Mouse (Mus musculus) forebrain, embryonic 15.5 days (tissue): ENCODE measurements around the gene Bnip2. TPM values are rescaled to one million over a fixed set of nuclear protein-coding genes. Genes with fewer than 3 reads are reported as not detected.
"Not testable (repeated sequence)": the region's sequence is repeated elsewhere in the genome, so short reads cannot be mapped to it uniquely, and the experiment has no call there.

Experiments
- ATAC-seq: fragments of 200-750 bp; cut with Nextera tagmentation; replicated peaks from 2 replicates; pipeline ENCODE4 v1.8.0; 2017; ENCODE audit warnings: mild to moderate bottlenecking, moderate TSS enrichment, moderate library complexity
- H3K27ac ChIP-seq: fragments of 300-500 bp; sonication (generic); replicated peaks from 2 replicates; pipeline ENCODE4 v1.5.1; 2015; ENCODE audit warnings: mild to moderate bottlenecking, inconsistent platforms
- H3K27me3 ChIP-seq: fragments of 300-500 bp; sonication (generic); 2 replicates; pipeline ENCODE4 v1.6.1; 2015; ENCODE audit warnings: inconsistent platforms
- H3K36me3 ChIP-seq: fragments of 300-500 bp; sonication (generic); 2 replicates; pipeline ENCODE4 v1.6.1; 2015; ENCODE audit warnings: mild to moderate bottlenecking, inconsistent platforms
- H3K4me1 ChIP-seq: fragments of 300-500 bp; sonication (generic); 2 replicates; pipeline ENCODE4 v1.6.1; 2015; ENCODE audit warnings: inconsistent platforms
- H3K4me2 ChIP-seq: fragments of 300-500 bp; sonication (generic); replicated peaks from 2 replicates; pipeline ENCODE4 v1.6.1; 2015; ENCODE audit warnings: mild to moderate bottlenecking, inconsistent platforms
- H3K4me3 ChIP-seq: fragments of 300-500 bp; sonication (generic); 2 replicates; pipeline ENCODE4 v1.5.1; 2015; ENCODE audit warnings: mild to moderate bottlenecking, inconsistent platforms
- H3K9ac ChIP-seq: fragments of 300-500 bp; sonication (generic); replicated peaks from 2 replicates; pipeline ENCODE4 v1.6.1; 2015; ENCODE audit warnings: mild to moderate bottlenecking, inconsistent platforms
- H3K9me3 ChIP-seq: fragments of 300-500 bp; sonication (generic); 2 replicates; pipeline ENCODE4 v1.6.1; 2016; ENCODE audit warnings: inconsistent platforms
- WGBS: fragments of 180-500 bp; shearing (Covaris S2); methylation state at CpG from one replicate; pipeline ENCODE4 v1.1.7; 2015; ENCODE audit warnings: mixed read lengths; 5-methylcytosine and 5-hydroxymethylcytosine counted together
- polyA plus RNA-seq: library from polyadenylated mRNA; unstranded; fragments of >200 nt; fragmentation: Nextera tagmentation; extraction: Ambion mirVana; gene quantifications from 2 replicates; pipeline ENCODE4 v1.2.1, GENCODE M21; 2015

Bnip2 gene
- polyA plus RNA-seq, 1 experiment from 2014 or later = 104 TPM

DNA sequence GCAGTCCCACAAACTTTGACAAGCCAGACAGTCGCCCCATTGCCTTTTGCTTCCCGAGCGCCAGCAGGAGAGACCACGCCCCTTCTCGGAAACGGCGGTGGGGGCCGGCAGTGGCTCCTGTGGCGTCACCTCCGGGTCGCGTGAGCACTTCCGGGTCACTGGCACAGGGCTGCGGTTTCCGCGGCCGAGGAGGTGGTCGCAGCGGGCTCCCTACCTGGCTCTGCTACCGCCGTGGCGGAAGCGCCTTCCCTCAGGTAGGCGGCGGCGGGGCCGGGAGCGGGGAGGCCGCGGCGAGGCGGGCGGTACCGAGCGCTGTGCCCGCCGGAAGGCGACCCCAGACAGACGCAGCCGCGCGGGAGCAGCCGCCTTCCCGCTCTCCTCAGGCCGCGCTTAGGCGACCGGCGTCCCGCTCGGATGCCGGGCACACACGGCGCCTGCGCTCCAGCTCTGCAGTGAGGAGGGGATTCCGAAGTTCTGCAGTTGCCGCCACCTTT is 23.2 kb downstream of the Bnip2 start, which contains the start of gene Gtf2a2:
Gtf2a2 (plus strand) TSS at position 143 of the 494 bp plus-strand sequence.
- under 1% methylated on average over 57 of the region's 57 CpGs for WGBS
- Histone ChIP-seq H3K9ac (peak within 1 kb of the TSS; percentile 84), H3K27me3 (no peaks in the 10 kb centered on the region), H3K4me3 (peak within 1 kb of the TSS; percentile 74), H3K36me3 (peaks cover 31% of the 10 kb centered on the region), H3K4me1 (peaks cover 23% of the 10 kb centered on the region), H3K9me3 (no peaks in the 10 kb centered on the region), H3K27ac (peak within 1 kb of the TSS; percentile 88), H3K4me2 (peak within 1 kb of the TSS; percentile 58)
- peak; percentile 96 for ATAC-seq

DNA sequence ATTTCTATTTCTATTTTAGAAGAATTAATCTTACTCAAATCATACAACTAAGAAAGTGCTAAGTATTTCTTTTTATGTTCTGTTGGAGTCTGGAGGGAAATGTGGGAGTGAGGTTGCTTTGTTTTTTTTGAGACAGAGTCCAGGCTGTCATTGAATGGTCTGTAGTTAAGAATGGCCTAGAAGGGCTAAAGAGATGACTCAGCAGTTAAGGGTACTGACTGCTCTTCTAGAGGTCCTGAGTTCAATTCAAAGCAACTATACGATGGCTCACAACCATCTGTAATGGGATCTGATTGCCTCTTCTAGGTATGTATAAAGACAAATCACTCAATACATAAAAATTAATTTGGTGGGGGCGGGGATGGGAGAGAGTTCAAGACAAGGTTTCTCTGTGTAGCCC is 26.4 kb downstream of the Bnip2 start:
- Histone ChIP-seq H3K9ac (no peak overlapping the region), H3K27ac (no peak overlapping the region), H3K27me3 (no peaks in the 10 kb centered on the region), H3K4me1 (peaks cover 23% of the 10 kb centered on the region), H3K36me3 (peaks cover 15% of the 10 kb centered on the region), H3K9me3 (no peaks in the 10 kb centered on the region), H3K4me2 (no peak overlapping the region), H3K4me3 (no peak overlapping the region)
- no peak for ATAC-seq
- WGBS = 88% methylated on average over 2 of the region's 2 CpGs

- peaks cover 10% of the 10 kb centered on the region for H3K4me1 ChIP-seq
- H3K27ac ChIP-seq = no peak overlapping the region
- H3K4me3 ChIP-seq = no peak overlapping the region
- H3K9me3 ChIP-seq = no peaks in the 10 kb centered on the region
- peaks cover 21% of the 10 kb centered on the region for H3K36me3 ChIP-seq
- no peaks in the 10 kb centered on the region for H3K27me3 ChIP-seq
- ATAC-seq = no peak
- no peak overlapping the region for H3K9ac ChIP-seq
- no peak overlapping the region for H3K4me2 ChIP-seq
These were observed 29.6 kb downstream of the Bnip2 start for GRCm38 (mm10) chr9:70018879-70019278.

- WGBS = 74% methylated on average over 1 of the region's 1 CpGs
- Histone ChIP-seq H3K4me2 (no peak overlapping the region), H3K36me3 (peaks cover 21% of the 10 kb centered on the region), H3K9ac (no peak overlapping the region), H3K4me1 (no peaks in the 10 kb centered on the region), H3K9me3 (no peaks in the 10 kb centered on the region), H3K27me3 (no peaks in the 10 kb centered on the region), H3K27ac (no peak overlapping the region), H3K4me3 (no peak overlapping the region)
- ATAC-seq = no peak
These were observed 32.3 kb downstream of the Bnip2 start for GRCm38 (mm10) chr9:70021610-70022009.

GRCm38 (mm10) chr9:70022083-70022482 is 32.8 kb downstream of the Bnip2 start:
- 95% methylated on average over 4 of the region's 4 CpGs for WGBS
- H3K4me1 ChIP-seq = no peaks in the 10 kb centered on the region
- no peak overlapping the region for H3K9ac ChIP-seq
- H3K4me2 ChIP-seq = no peak overlapping the region
- ATAC-seq = no peak
- H3K27me3 ChIP-seq = no peaks in the 10 kb centered on the region
- no peak overlapping the region for H3K27ac ChIP-seq
- no peak overlapping the region for H3K4me3 ChIP-seq
- peaks cover 20% of the 10 kb centered on the region for H3K36me3 ChIP-seq
- no peaks in the 10 kb centered on the region for H3K9me3 ChIP-seq

GRCm38 (mm10) chr9:70023615-70024014 is 34.3 kb downstream of the Bnip2 start:
- WGBS = 73% methylated on average over 1 of the region's 1 CpGs
- not testable (repeated sequence) for H3K9ac ChIP-seq

DNA sequence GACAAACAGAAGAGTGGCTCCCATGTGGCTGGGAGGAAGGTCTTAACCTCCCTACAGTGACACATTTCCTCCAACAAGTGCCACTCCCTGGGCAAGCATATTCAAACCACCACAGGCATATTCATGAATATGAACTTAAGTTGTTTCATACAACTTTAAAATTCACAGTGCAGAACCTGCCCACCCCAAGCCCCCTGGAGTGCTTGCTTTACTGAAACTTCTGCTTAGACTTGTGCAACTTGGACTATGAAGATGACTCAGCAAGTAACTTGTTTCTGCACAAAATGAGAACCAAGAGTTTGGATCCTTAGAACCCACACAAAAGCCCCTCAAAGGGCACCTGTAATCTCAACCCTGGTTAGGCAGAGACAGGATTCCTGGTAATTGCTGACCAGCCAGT is 35.4 kb downstream of the Bnip2 start:
- no peak overlapping the region for H3K27ac ChIP-seq
- H3K4me2 ChIP-seq = no peak overlapping the region
- H3K27me3 ChIP-seq = no peaks in the 10 kb centered on the region
- no peaks in the 10 kb centered on the region for H3K9me3 ChIP-seq
- no peaks in the 10 kb centered on the region for H3K4me1 ChIP-seq
- no peak overlapping the region for H3K9ac ChIP-seq
- ATAC-seq = no peak
- peaks cover 13% of the 10 kb centered on the region for H3K36me3 ChIP-seq
- no peak overlapping the region for H3K4me3 ChIP-seq

More at GRCm38 (mm10) chr9:70023615-70024014, 34.3 kb downstream of the Bnip2 start:
- H3K4me3 ChIP-seq, H3K4me2 ChIP-seq, H3K4me1 ChIP-seq, H3K9me3 ChIP-seq, H3K27ac ChIP-seq, H3K27me3 ChIP-seq, ATAC-seq: not testable (repeated sequence)
- peaks cover 18% of the 10 kb centered on the region for H3K36me3 ChIP-seq

GRCm38 (mm10) chr9:70025365-70026012 is 36.2 kb downstream of the Bnip2 start:
- Histone ChIP-seq H3K9me3 (no peaks in the 10 kb centered on the region), H3K4me2 (no peak overlapping the region), H3K27me3 (no peaks in the 10 kb centered on the region), H3K27ac (no peak overlapping the region), H3K4me1 (no peaks in the 10 kb centered on the region), H3K36me3 (0 out of 2 replicates have a peak, but pooled peaks cover 7% of the 10 kb centered on the region), H3K4me3 (no peak overlapping the region), H3K9ac (no peak overlapping the region)
- ATAC-seq = no peak
- 89% methylated on average over 2 of the region's 2 CpGs for WGBS

DNA sequence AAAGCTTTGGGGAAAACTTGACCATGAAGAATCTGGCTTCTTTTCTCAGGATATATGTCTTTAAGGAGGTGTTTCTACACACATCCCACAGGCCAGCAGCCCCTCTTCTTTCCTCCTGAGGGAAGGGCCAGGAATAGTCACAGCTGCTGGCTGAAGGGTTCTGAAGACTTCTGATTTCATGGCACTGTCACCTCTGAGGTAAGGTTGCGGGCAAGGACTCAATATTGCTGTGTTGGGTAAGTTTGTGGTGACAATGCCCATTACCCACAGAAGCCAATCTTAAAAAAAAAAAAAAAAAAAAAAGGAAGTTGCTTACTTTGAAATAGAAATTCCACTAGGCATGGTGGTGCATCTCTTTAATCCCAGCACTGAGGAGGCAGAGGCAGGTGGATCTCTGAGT is 42.9 kb downstream of the Bnip2 start:
- ATAC-seq = no peak
- 84% methylated on average over 1 of the region's 1 CpGs for WGBS

DNA sequence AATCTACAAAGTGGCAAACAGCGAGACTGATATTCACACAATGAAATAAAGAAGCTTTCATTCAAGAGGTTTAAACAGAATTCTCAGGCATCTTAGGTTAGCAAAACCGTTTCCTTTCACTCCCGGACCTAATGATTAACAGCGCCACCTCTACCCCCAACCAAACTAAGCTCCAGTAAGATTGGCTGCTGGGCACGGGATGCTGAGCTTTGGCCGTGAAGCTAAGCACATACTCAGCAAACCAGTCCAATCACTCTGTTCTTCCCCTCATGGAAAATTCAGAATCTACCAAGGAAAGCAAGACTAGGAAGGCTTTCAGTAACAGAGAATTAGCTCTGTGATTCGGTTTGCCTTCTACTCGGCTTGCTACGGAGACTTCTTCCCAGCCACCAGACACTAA is 43.8 kb downstream of the Bnip2 start:
- no peak for ATAC-seq
- 76% methylated on average over 9 of the region's 9 CpGs for WGBS
- no peak overlapping the region for H3K4me3 ChIP-seq
- no peak overlapping the region for H3K9ac ChIP-seq
- no peaks in the 10 kb centered on the region for H3K4me1 ChIP-seq
- no peak overlapping the region for H3K4me2 ChIP-seq
- no peaks in the 10 kb centered on the region for H3K36me3 ChIP-seq
- H3K9me3 ChIP-seq = no peaks in the 10 kb centered on the region
- H3K27ac ChIP-seq = no peak overlapping the region
- H3K27me3 ChIP-seq = no peaks in the 10 kb centered on the region

More for the DNA sequence above, 42.9 kb downstream of the Bnip2 start:
- no peak overlapping the region for H3K4me2 ChIP-seq
- no peak overlapping the region for H3K27ac ChIP-seq
- no peak overlapping the region for H3K9ac ChIP-seq
- H3K4me3 ChIP-seq = no peak overlapping the region
- H3K36me3 ChIP-seq = no peaks in the 10 kb centered on the region
- no peaks in the 10 kb centered on the region for H3K4me1 ChIP-seq
- H3K27me3 ChIP-seq = no peaks in the 10 kb centered on the region
- H3K9me3 ChIP-seq = no peaks in the 10 kb centered on the region

DNA sequence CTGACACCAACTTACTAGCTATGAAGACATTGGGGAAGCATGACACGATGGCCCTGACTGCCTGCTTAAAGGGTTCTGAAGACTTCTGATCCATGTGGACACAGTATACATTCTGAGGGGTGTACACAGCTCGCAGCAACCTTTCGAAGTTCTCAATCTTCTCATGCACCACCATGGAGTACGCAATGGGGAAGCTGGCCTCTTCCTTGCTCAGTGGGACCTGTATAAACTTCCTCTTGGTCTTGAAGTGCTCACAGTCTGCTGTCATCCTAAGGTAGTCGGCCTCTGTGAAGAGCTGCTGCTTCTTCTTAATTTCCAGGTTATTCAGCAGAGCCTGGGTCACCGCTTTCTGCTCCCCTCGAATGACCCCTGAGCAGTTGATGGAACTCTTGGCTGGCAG is 45.4 kb downstream of the Bnip2 start:
- no peaks in the 10 kb centered on the region for H3K27me3 ChIP-seq
- no peak overlapping the region for H3K9ac ChIP-seq
- H3K4me2 ChIP-seq = no peak overlapping the region
- 92% methylated on average over 7 of the region's 7 CpGs for WGBS
- H3K36me3 ChIP-seq = no peaks in the 10 kb centered on the region
- no peaks in the 10 kb centered on the region for H3K4me1 ChIP-seq
- no peak for ATAC-seq
- no peaks in the 10 kb centered on the region for H3K9me3 ChIP-seq
- H3K4me3 ChIP-seq = no peak overlapping the region
- H3K27ac ChIP-seq = no peak overlapping the region

DNA sequence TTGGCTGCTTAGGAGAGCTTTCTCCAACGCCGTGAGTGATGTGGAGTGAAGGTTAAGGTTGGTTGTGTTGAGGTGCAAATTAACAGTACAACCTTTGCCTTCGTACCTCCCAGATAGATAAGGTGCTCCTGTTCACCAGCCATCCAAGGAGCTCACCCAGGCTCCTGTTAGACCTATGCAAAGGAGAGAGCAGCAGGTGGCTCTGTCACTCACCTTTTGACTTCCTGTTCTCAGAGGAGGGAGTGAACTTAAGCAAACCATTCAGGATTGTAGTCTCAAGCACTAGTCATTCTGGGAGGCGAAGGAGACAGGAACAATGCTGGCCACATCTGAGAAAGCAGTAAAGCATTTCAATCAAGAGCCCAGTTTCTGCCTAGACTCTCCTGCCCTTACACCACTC is 47.4 kb downstream of the Bnip2 start:
- no peak overlapping the region for H3K27ac ChIP-seq
- no peak overlapping the region for H3K9ac ChIP-seq
- H3K4me1 ChIP-seq = no peaks in the 10 kb centered on the region
- ATAC-seq = no peak
- no peaks in the 10 kb centered on the region for H3K9me3 ChIP-seq
- no peaks in the 10 kb centered on the region for H3K36me3 ChIP-seq
- no peaks in the 10 kb centered on the region for H3K27me3 ChIP-seq
- 78% methylated on average over 4 of the region's 4 CpGs for WGBS
- no peak overlapping the region for H3K4me2 ChIP-seq
- no peak overlapping the region for H3K4me3 ChIP-seq

GRCm38 (mm10) chr9:70037988-70038387 is 48.7 kb downstream of the Bnip2 start, which contains the start of gene Gcnt3:
Gene Gcnt3 (minus strand): TSS chr9:70038088.
- Histone ChIP-seq H3K36me3 (no peaks in the 10 kb centered on the region), H3K9me3 (no peaks in the 10 kb centered on the region), H3K9ac (no peak within 1 kb of the TSS), H3K27me3 (no peaks in the 10 kb centered on the region), H3K4me2 (no peak within 1 kb of the TSS), H3K4me1 (no peaks in the 10 kb centered on the region), H3K27ac (no peak within 1 kb of the TSS), H3K4me3 (no peak within 1 kb of the TSS)
- ATAC-seq = no peak
- 92% methylated on average over 7 of the region's 7 CpGs for WGBS
